ENCODE assay signal across 8 mouse cellular contexts in genomic region chr16:19002610-19003389, GRCm38 (mm10).
DNase-seq lines count a peak whose midpoint lies in the region; ATAC-seq and TF ChIP-seq lines count a peak whose summit lies in the region.
"Not testable (repeated sequence)": the region's sequence is repeated elsewhere in the genome, so short reads cannot be mapped to it uniquely, and the experiment has no call there.

No protein-coding gene starts in this region.

- 35% methylated on average over 2 of the region's 2 CpGs for WGBS in hindbrain, embryonic 11.5 days
- 28% methylated on average over 2 of the region's 2 CpGs for WGBS in stomach, postnatal 0 days

- not testable (repeated sequence) for TF ChIP-seq EP300 in stomach, postnatal 0 days (optimal IDR thresholded peaks at IDR 0.05)

- peak; percentile 45; the same call in 1 of the 2 replicates for ATAC-seq in hindbrain, embryonic 11.5 days (ENCODE audit: low FRiP score)
- ATAC-seq in stomach, postnatal 0 days (ENCODE audit: low FRiP score, low TSS enrichment), result not testable (repeated sequence)

- H3K27me3 ChIP-seq in hindbrain, embryonic 11.5 days (ENCODE audit: control insufficient read depth, insufficient read depth, low read length); stomach, postnatal 0 days (ENCODE audit: control insufficient read depth, insufficient read depth, low read length): not testable (repeated sequence)

- not testable (repeated sequence) for H3K4me3 ChIP-seq in hindbrain, embryonic 11.5 days (ENCODE audit: low read depth, low read length); stomach, postnatal 0 days (ENCODE audit: low read depth, low read length)

- not testable (repeated sequence) for H3K9me3 ChIP-seq in hindbrain, embryonic 11.5 days (ENCODE audit: control insufficient read depth, low read length); stomach, postnatal 0 days (ENCODE audit: control insufficient read depth, low read length)

- DNase-seq in B cell, adult 2 months, result peak; percentile 77 to 83
- peak; percentile 4 for DNase-seq in WW6 (ENCODE audit: low read depth, low spot score)
- DNase-seq in embryo, embryonic 11 days, result peak; percentile 3
- DNase-seq in hindbrain, embryonic 11.5 days (ENCODE audit: low spot score), result peak; percentile 24
- peak; percentile 12 to 18 for DNase-seq in kidney, postnatal 4 days
- peak; percentile 5 for DNase-seq in lung, postnatal 10 days
- peak; percentile 4 for DNase-seq in naive thymus-derived CD4-positive, alpha-beta T cell, adult 2 months (ENCODE audit: low read depth)
- not testable (repeated sequence) for DNase-seq in stomach, postnatal 0 days (ENCODE audit: low spot score)

- H3K36me3 ChIP-seq in hindbrain, embryonic 11.5 days (ENCODE audit: control insufficient read depth, insufficient read depth, low read length); stomach, postnatal 0 days (ENCODE audit: control insufficient read depth, insufficient read depth, low read length): not testable (repeated sequence)

- peak; percentile 61 for TF ChIP-seq CTCF in stomach, postnatal 0 days (IDR thresholded peaks at IDR 0.05; ENCODE audit: low read depth)

- H3K27ac ChIP-seq in hindbrain, embryonic 11.5 days (ENCODE audit: low read depth, low read length); stomach, postnatal 0 days (replicated peaks): not testable (repeated sequence)

- not testable (repeated sequence) for H3K9ac ChIP-seq in hindbrain, embryonic 11.5 days (ENCODE audit: low read depth, low read length); stomach, postnatal 0 days (ENCODE audit: low read length)

- not testable (repeated sequence) for H3K4me1 ChIP-seq in hindbrain, embryonic 11.5 days (replicated peaks; ENCODE audit: control insufficient read depth, insufficient read depth, low read length); stomach, postnatal 0 days (replicated peaks; ENCODE audit: control insufficient read depth, insufficient read depth)

- not testable (repeated sequence) for H3K4me2 ChIP-seq in hindbrain, embryonic 11.5 days (replicated peaks; ENCODE audit: low read depth, low read length); stomach, postnatal 0 days (replicated peaks; ENCODE audit: low read depth)
